Mouse (Mus musculus) liver, embryonic 14.5 days (tissue): Measurements from ENCODE around the gene Tmem11. TPM values are rescaled to one million over a fixed set of nuclear protein-coding genes. Genes with fewer than 3 reads are reported as not detected.
"Not testable (repeated sequence)": the region's sequence is repeated elsewhere in the genome, so short reads cannot be mapped to it uniquely, and the experiment has no call there.

ENCODE experiments used
- ATAC-seq: fragments of 200-750 bp; cut with Nextera tagmentation; 2 replicates; pipeline ENCODE4 v1.8.0; 2017; ENCODE audit warnings: moderate number of reproducible peaks, mild to moderate bottlenecking, moderate library complexity; ENCODE audit not compliant: insufficient read depth
- DNase-seq, 3 experiments: peaks; one replicate each; pipeline ENCODE4 v3.0.0-alpha.2; 2012 to 2013; ENCODE audit warnings: low read depth in 3 of 3, low spot score in 3 of 3
- H3K27ac ChIP-seq: fragments of 300-500 bp; sonication (generic); 2 replicates; pipeline ENCODE4 v1.5.1; 2014; ENCODE audit warnings: moderate library complexity, mild to moderate bottlenecking, control low read depth, inconsistent platforms
- H3K27me3 ChIP-seq: fragments of 300-500 bp; sonication (generic); 2 replicates; pipeline ENCODE4 v1.6.1; 2014; ENCODE audit warnings: mild to moderate bottlenecking, low read length, moderate library complexity; ENCODE audit not compliant: control insufficient read depth, insufficient read depth
- H3K36me3 ChIP-seq: fragments of 300-500 bp; sonication (generic); replicated peaks from 2 replicates; pipeline ENCODE4 v1.6.1; 2014; ENCODE audit warnings: low read depth; ENCODE audit not compliant: control insufficient read depth, insufficient read depth
- H3K4me1 ChIP-seq, 2 experiments: fragments of 200-500 bp in 1 of 2; fragments of 300-500 bp in 1 of 2; sonication (generic) in 1 of 2; replicated peaks; 2 replicates each; pipeline ENCODE4 v1.6.1; 2012 to 2014; ENCODE audit warnings: antibody characterized with exemption in 1 of 2, inconsistent platforms in 1 of 2, low read length in 1 of 2; ENCODE audit not compliant: control insufficient read depth in 2 of 2, insufficient read depth in 2 of 2
- H3K4me2 ChIP-seq: fragments of 300-500 bp; sonication (generic); 2 replicates; pipeline ENCODE4 v1.6.1; 2014; ENCODE audit warnings: low read depth, mild to moderate bottlenecking, control low read depth, moderate library complexity
- H3K4me3 ChIP-seq, 2 experiments: fragments of 200-500 bp in 1 of 2; fragments of 300-500 bp in 1 of 2; sonication (generic) in 1 of 2; 2 replicates each; pipeline ENCODE4 v1.5.1; 2012 to 2014; ENCODE audit warnings: low read depth in 2 of 2, low read length in 2 of 2, mild to moderate bottlenecking in 2 of 2, control low read depth in 1 of 2, inconsistent platforms in 1 of 2, moderate library complexity in 1 of 2; ENCODE audit not compliant: insufficient read depth in 1 of 2
- H3K9ac ChIP-seq: fragments of 300-500 bp; sonication (generic); replicated peaks from 2 replicates; pipeline ENCODE4 v1.6.1; 2014; ENCODE audit warnings: mild to moderate bottlenecking, control low read depth, moderate library complexity
- H3K9me3 ChIP-seq: fragments of 300-500 bp; sonication (generic); 2 replicates; pipeline ENCODE4 v1.6.1; 2016; ENCODE audit warnings: low read length, mixed read lengths; ENCODE audit not compliant: control insufficient read depth
- CTCF ChIP-seq: IDR thresholded peaks from 2 replicates; pipeline ENCODE4 v1.5.1; 2016; ENCODE audit warnings: antibody characterized with exemption, low read depth, control low read depth
- EP300 ChIP-seq: IDR thresholded peaks from 2 replicates; pipeline ENCODE4 v1.6.1; 2016; ENCODE audit warnings: antibody characterized with exemption, low read depth
- WGBS: fragments of 180-500 bp; shearing (Covaris S2); extraction: QIAGEN DNeasy Blood & Tissue Kit; methylation state at CpG from one replicate; pipeline ENCODE4 v1.1.7; 2014; ENCODE audit not compliant: insufficient replicate concordance; 5-methylcytosine and 5-hydroxymethylcytosine counted together
- polyA plus RNA-seq, 2 experiments: library from polyadenylated mRNA; depleted of rRNA in 1 of 2; stranded (reverse) in 1 of 2; unstranded in 1 of 2; fragments of >200 nt; fragmentation: Nextera tagmentation in 1 of 2; extraction: Ambion mirVana in 1 of 2; gene quantifications; 2 replicates each; pipeline versions ENCODE4 v1.2.1 to v1.2.3; 2012 to 2014

Gene Tmem11
- polyA plus RNA-seq, 2 experiments: 25.1 to 30.9 TPM

DNA sequence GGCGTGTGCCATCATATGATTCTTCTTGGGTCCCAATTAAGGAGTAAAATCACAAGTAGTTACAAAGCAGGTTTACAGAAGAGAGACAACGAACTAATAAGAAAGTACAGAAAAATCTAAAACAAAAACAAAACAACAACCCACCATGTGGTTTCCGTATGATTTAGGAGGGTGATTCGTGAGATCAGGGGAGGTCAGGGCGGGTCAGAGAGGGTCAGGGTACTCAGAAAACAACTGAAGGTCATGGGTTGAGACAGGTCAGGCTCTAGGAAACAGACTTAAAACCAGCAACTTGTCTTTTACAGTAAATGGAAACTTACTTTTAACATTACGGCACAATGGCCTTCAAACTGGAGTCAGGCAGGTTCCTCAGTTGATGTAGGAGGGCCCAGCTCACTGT is 11.2 kb upstream of the Tmem11 start:
- Histone ChIP-seq H3K36me3 (no peaks in the 10 kb centered on the region), H3K9ac (no peak overlapping the region), H3K4me3 (no peak overlapping the region), H3K9me3 (no peaks in the 10 kb centered on the region), H3K4me2 (no peak overlapping the region), H3K4me1 (no peaks in the 10 kb centered on the region), H3K27me3 (no peaks in the 10 kb centered on the region), H3K27ac (no peak overlapping the region)
- TF ChIP-seq EP300 (no peak), CTCF (no peak)
- ATAC-seq (no peak), DNase-seq (no peak)
- WGBS: 53% methylated on average over 6 of the region's 6 CpGs

DNA sequence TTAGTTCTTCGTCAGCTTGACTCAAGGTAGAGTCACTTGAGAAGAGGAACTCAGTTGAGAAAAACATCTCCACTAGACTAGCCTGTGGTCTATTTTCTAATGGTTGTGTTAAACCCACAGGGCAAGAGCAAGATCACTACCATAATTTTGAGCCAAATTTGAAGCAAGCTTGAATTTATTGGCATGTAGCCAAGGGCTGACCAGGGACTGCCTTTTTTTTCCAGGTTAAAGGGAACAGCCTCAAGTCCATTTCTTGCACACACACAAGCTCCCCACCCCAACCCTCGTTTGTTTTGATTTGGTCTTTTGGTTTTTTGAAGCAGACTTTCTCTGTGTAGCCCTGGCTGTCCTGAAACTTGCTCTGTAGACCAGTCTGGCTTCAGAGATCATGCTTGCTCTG is 10.8 kb upstream of the Tmem11 start:
- H3K36me3 ChIP-seq: no peaks in the 10 kb centered on the region
- WGBS: 42% methylated on average over 2 of the region's 2 CpGs
- no peaks in the 10 kb centered on the region for H3K4me1 ChIP-seq
- no peak overlapping the region for H3K27ac ChIP-seq
- no peaks in the 10 kb centered on the region for H3K9me3 ChIP-seq
- ATAC-seq (no peak), DNase-seq (no peak)
- no peaks in the 10 kb centered on the region for H3K27me3 ChIP-seq
- H3K9ac ChIP-seq: no peak overlapping the region
- TF ChIP-seq CTCF (no peak), EP300 (no peak)
- H3K4me3 ChIP-seq: no peak overlapping the region
- no peak overlapping the region for H3K4me2 ChIP-seq

DNA sequence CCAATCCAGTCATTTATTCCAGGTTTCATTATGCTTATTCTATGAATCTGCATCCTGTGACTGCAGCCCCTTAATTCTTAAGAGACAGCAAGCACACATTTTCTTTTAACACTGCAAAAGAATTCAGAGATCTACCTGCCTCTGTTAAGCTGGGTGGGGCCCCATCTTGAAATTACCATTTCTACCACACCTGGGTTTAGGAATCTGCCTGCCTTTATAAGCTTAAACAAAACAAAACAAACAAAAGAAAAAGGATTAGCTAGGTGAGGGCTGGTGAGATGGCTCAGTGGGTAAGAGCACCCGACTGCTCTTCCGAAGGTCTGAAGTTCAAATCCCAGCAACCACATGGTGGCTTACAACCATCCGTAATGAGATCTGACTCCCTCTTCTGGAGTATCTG is 7.9 kb upstream of the Tmem11 start:
- not testable (repeated sequence) for H3K4me1 ChIP-seq, DNase-seq, H3K4me3 ChIP-seq, H3K27me3 ChIP-seq, H3K27ac ChIP-seq, H3K9me3 ChIP-seq, H3K36me3 ChIP-seq, H3K4me2 ChIP-seq, H3K9ac ChIP-seq, ATAC-seq
- WGBS: 89% methylated on average over 2 of the region's 3 CpGs

DNA sequence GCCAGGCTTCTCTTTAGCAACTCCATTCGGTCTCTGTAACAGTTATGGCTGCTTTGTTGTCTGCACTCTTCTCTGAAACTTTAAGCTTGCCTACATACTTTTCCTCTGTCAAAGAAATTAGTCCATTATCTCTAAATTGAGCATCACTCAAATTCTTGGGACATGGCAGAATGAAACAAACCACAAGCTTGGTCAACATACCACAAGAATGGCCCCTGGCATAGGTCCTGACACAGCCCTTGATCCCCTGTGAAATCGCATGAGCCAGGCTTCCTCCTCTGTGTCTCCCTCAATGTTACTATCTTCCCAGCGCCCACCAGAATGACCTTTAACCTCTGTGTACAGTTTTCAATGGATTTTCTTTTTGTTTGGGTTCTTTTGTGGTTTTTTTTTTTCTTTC is 3.3 kb upstream of the Tmem11 start:
- 54% methylated on average over 3 of the region's 3 CpGs for WGBS
- Histone ChIP-seq H3K27me3 (no peaks in the 10 kb centered on the region), H3K4me1 (peaks cover 7 to 8% of the 10 kb centered on the region in 2 experiments), H3K4me2 (no peak overlapping the region), H3K9ac (no peak overlapping the region), H3K36me3 (no peaks in the 10 kb centered on the region), H3K27ac (no peak overlapping the region), H3K9me3 (no peaks in the 10 kb centered on the region), H3K4me3 (no peak overlapping the region)
- DNase-seq: no peak
- TF ChIP-seq EP300: no peak
- ATAC-seq: no peak

DNA sequence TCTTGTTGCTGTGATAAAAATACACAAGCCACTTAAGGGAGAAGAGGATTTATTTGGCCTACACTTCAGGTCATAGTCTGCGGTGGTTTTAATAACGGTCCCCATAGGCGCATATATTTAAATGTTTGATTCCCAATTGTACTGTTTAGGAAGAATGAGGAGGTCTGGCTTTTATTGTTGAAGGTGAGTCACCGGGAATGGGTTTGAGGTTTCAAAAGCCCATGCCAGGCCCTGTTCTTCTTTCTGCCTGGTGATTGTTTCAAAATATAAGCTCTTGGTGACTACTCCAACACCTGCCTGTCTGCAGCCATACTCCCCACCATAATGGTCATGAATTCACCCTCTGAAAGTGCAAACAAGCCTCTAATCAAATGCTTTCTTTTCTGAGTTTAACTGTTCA is 1.5 kb upstream of the Tmem11 start:
- TF ChIP-seq CTCF (no peak), EP300 (no peak)
- no peak overlapping the region for H3K4me2 ChIP-seq
- no peak overlapping the region for H3K9ac ChIP-seq
- no peak overlapping the region for H3K27ac ChIP-seq
- no peaks in the 10 kb centered on the region for H3K27me3 ChIP-seq
- peaks cover 12 to 21% of the 10 kb centered on the region in 2 experiments for H3K4me1 ChIP-seq
- H3K9me3 ChIP-seq: no peaks in the 10 kb centered on the region
- DNase-seq: no peak
- WGBS: 90% methylated on average over 4 of the region's 4 CpGs
- no peak for ATAC-seq
- peaks cover 1% of the 10 kb centered on the region for H3K36me3 ChIP-seq
- H3K4me3 ChIP-seq: no peak overlapping the region

DNA sequence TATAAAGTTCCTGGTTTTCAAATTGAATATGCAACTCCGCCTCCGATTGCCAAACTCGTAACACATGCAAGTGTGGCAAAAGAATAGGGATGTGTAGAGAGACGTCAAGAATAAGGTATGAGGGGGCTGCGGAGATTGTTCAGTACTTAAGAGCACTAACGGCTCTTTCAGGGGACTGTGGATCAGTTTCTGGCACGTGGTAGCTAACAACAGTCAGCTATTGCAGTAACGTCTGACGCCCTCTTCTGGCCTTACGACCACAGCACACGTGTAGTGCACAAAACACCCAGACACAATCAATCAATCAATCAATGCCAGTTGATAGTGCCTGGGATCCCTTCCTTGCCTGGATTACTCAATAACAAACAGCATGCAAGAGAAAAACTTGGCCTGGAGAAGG is 351 bp upstream of the Tmem11 start:
- TF ChIP-seq CTCF: peak; percentile 90
- TF ChIP-seq EP300: 0 out of 2 replicates have a peak, but pooled peaks have one; percentile 13
- H3K27ac ChIP-seq: peak overlapping the region; percentile 87
- peaks cover 12 to 28% of the 10 kb centered on the region in 2 experiments for H3K4me1 ChIP-seq
- DNase-seq (peak; percentile 60 to 68 (median 60)), ATAC-seq (no peak)
- no peaks in the 10 kb centered on the region for H3K27me3 ChIP-seq
- peak overlapping the region; percentile 93 for H3K4me2 ChIP-seq
- WGBS: 3% methylated on average over 11 of the region's 11 CpGs
- H3K9me3 ChIP-seq: no peaks in the 10 kb centered on the region
- peak overlapping the region; percentile 83 for H3K9ac ChIP-seq
- peaks cover 3% of the 10 kb centered on the region for H3K36me3 ChIP-seq
- H3K4me3 ChIP-seq: peak overlapping the region; percentile 80 to 87
